Mouse (Mus musculus): ENCODE results near the gene Pepd. TPM values are rescaled to one million over a fixed set of nuclear protein-coding genes. Genes with fewer than 3 reads are reported as not detected.

The Pepd gene
- 10 to 100 TPM; 37.4 to 40.0 TPM for total RNA-seq (2021)
- long read RNA-seq, transcript Pepd-201 (15 exons, 1,881 nt), result major isoform, 73 of 84 reads
- long read RNA-seq, partial matches to known transcripts, result 6 of 84 reads
- long read RNA-seq, other reads (novel, unspliced or antisense), result 5 of 84 reads

DNA sequence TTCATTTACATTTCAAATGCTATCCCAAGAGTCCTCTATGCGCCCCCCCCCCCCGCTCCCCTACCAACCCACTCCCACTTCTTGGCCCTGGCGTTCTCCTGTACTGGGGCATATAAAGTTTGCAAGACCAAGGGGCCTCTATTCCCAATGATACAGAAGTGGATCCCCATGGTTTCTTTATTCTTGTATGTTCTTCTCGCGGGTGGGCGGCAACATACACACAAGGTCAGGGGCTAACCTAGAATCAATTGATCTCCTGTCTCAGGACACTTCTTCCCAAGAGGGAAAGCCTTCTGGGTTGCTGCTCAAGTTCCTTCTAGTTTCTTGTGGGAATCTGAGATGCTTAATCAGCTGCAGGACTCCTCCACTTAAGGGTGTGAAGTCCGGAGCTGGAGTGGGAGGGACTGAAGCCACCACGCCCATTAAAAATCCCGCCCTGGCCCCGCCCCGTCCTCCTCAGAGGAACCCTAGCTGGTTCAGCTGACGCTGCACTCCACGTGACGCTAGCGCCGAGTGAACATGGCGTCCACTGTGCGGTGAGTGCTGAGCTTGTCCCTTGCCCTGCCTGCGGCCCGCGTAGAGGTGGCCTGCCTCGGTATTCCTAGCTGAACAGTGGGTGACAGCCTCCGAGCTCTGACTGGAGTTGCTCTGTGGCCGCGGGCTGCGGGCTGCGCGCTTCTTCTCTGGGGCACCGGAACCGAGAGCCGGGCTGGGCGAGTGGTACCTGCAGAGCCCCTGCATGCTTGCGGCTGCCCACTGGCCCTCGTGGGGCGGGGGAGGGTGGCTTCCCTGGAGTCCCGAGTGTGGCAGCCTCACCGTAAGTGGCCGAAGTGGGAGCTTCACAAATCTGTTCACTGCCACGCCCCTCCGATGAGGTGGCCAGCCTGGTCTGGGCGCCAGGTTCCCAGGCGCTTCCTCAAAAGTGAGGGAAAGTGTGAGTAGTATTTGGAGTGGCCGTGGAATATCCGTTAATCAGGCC is at the start of gene Pepd:
TSS of gene Pepd (plus strand) at position 461 of the 979 bp plus-strand sequence.
- peak; percentile 80 to 84 for DNase-seq (ENCODE audit: low spot score in 2 of 2)

DNA sequence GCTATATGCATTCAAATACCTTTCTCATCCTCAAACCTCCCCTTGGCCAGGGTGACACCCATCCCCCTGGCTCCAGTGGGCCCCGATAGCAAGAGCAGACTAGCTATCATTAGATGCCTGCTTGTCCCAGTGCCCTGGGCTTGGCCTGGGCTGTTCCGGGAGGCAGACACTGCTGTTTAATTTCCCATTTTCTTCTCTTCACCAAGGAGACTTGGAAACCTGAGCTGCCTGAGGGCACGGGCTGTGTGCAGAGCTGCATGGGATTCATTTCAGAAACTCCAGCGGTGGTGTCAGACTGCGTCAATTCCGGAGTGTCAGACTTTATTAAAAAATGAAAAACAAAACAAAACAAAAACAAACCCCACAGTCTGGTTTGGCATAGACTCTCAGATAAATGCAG is 44.9 kb upstream of the Pepd start:
- no peak for DNase-seq (ENCODE audit: low spot score in 2 of 2)

DNA sequence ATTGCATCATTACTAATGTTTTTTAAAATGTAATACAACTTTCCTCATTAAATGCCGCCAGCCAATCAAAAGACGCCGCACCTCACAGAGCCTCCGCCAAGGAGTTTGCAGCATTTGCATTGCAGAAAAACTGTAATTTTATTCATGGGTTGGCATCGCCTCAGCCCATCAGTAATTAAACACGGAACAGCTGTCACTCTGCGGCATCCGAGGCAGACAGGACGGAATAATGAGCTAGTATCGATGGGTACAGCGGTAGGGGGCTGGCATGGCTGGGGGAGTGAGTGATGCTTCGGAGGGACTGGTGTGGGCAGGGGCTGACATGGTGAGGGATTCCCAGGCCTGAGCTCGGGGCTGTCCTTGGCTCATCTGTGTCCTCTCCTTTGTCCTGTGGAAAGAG is 42.5 kb upstream of the Pepd start:
- DNase-seq (ENCODE audit: low spot score in 2 of 2), result peak; percentile 48 to 59

DNA sequence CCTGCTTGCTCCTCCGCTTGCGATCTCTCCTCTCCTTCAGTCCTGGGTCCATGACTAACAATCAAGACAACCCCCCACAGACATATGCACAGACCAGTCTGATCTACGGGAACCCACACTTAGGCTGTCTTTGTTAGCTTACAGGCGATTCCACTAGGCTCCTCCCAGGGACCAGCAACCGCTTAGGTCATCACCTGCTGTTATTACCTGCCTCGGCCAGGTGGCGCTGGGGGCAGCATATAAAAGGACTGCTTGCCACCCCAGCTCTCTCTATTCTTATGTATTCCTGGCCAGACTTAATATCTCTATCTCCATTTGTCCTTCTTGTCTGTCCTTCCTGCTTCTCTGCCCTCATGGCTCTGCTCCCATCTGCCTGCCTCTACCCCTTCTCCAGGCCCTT is 35.4 kb upstream of the Pepd start:
- DNase-seq (ENCODE audit: low spot score in 2 of 2), result no peak

DNA sequence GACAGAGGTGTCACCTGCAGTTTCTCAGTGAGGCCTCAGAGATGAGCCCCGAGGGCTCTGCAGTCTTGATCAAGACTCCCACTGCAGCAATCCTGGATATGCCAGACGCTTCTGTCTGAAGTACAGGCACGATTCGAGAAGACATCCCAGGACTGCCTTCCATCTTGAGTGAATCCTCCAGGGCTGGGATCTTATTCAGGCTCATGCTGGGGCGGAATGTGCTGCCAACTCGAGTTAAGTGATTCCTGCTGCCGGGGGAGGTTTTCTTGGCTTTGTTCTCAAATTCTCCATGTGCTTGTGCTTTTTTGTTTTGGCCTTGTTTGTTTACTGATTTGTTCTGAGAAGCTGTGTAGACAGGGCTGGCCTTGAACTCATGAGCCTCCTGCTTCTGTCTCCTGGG is 34.4 kb upstream of the Pepd start:
- DNase-seq (ENCODE audit: low spot score in 2 of 2), result peak in 1 of 2 experiments; percentile 20

DNA sequence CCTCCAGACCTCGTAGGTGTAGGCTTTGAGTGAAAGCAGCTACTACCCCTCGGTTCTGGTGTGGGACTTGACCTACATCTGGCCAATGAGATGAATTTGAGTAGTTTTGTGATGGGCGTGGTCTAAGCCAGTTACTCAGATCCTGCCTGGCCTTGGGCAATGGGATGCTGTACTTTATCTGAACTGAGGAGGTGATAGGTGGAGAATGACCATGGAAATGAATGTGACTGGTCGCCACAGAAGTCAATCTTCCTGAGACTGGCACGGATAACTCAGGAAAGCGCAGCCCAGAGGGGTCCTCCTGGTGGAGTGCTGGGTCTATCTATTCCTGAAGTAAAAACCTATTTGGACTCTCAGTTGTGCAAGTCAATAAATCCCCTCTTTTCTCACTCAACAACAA is 23.7 kb upstream of the Pepd start:
- DNase-seq (ENCODE audit: low spot score in 2 of 2), result no peak

DNA sequence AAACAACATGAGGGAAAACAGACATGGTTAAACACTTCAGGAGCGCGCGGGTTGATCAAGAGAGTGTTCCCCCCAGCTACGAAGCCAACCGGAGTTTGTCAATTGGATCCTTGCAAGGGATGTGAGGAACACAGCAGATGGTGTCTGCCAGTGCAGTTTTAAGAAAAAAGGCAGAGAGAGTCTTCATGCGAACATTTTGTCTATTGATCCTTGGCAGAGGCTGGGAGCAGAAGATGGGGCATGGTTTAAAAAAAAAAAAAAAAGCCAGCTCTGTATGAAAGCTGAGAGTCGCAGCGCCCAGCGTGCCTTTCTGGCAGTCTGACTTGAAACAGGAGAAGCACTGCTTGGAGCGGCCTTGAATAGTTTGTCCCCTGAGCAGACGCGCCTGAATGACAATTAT is 23.3 kb upstream of the Pepd start:
- peak in 1 of 2 experiments; percentile 24 for DNase-seq (ENCODE audit: low spot score in 2 of 2)

DNA sequence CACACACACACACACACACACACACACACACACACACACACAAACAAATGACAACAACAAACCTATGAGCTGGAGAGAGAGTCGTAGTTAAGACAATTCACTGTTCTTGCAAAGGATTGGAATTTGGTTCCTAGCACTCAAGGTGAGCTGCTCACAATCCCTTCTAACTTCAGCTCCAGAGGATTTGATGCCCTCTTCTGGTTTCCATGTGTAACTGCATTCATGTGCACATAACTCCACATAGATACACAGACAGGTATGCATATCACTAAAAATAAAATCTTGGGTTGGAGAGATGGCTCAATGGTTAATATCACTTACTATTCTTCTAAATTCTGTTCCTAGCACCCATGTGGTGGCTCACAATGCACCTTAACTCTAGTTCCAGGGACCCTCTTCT is 19.3 kb upstream of the Pepd start:
- no peak for DNase-seq (ENCODE audit: low spot score in 2 of 2)

DNA sequence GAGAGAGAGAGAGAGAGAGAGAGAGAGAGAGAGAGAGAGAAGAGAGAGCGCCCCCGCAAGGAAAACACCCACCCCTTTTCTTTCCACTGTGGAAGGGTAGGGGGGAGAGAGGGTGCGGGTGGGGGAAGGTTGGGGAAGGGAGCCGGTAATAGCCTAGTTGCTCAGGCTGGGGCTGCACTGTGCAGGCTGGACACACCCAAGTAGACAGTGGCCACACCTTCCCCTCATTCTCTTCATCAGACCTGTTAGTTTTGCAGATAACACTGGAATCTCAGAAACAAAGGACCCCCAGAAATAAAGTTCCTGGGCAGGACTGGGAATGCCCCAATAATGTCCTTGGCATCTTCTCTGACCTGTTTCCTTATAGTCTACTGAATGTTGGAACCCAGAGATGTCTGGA is 15.7 kb upstream of the Pepd start:
- no peak for DNase-seq (ENCODE audit: low spot score in 2 of 2)

DNA sequence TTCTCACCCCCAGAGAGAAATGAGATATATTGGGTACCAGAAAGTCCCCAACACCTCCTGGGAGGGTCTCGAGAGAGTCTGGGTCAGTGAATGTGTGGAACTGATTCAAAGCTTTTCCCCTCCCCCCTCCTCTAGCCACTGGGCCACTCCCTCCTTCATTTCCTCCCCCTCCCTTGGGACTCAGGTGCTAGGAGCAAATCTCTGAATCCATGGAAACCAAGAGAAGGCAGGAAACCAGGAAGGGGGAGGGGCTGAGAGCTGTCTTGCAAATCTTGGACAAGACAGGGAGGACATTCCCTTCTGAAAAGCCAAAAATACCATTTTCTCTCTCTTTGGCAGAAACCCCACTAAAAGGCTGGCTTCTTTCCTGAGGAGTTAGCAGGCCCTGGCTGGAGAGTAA is 15.1 kb upstream of the Pepd start:
- DNase-seq (ENCODE audit: low spot score in 2 of 2), result no peak

DNA sequence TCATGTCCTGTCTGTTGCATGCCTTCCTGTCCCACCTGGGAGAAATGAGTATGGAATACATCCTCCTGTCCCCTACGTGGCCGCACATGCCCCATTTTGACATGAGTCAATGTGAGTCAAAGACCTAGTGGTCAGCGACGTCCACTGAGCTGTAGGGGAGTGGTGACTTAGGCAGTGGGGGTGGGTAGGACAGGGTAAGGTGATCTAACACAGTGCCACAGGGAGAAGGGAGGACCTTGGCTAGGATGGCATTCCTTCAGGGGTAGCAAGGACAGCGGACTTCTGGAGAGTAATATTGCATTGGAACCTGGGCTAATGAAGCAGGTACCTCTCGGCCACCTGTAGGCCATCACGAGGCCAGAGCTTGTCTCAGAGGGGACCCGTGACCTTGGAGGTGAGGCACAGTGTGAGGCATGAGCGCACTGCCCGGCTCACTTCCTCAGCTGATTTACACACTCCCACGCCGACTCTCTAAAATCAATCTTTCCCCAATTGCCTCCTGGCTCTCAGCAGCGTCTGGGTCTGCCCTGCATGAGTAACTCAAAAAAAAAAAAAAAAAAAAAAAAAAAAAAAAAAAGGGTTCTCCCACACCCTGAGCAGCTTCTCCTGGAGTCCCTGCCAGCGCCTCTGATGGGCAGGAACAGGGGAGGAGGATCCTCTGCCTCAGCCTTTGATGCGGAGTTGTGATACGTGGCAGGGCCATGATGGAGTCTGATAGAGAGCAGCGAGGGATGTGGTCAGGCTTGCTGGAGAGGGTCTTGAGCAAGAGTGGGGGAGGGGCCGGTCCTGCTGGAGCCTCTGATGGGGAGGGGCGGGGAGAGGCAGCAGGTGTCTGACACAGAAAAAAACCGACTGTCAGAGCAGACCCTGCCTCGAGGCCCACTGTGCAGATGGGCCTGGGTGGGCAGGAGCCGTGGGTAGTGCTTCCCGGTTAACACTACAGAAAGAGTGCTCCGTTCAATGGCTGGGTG is 1.8 kb upstream of the Pepd start:
- DNase-seq (ENCODE audit: low spot score in 2 of 2), result peak; percentile 30 to 45

DNA sequence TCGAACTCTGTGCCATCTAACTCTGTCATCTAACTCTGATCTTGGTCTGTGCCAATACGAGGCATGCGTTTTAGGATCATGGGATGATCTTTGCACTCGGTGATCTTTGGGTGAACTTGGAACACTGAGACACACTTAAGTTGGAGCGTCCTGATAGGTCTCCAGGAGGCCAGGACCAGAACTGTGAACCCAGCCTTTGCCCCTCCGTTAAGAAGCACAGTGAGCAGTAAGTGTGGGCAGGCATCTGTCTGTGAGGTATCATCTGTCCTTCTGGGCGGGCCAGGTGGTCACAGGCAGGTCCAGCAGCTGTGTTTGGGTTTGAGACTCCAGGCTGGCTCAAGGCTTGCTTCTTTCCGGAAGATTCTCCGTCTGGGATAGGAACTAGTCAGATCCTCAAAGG is 1.8 kb downstream of the Pepd start:
- DNase-seq (ENCODE audit: low spot score in 2 of 2), result no peak

DNA sequence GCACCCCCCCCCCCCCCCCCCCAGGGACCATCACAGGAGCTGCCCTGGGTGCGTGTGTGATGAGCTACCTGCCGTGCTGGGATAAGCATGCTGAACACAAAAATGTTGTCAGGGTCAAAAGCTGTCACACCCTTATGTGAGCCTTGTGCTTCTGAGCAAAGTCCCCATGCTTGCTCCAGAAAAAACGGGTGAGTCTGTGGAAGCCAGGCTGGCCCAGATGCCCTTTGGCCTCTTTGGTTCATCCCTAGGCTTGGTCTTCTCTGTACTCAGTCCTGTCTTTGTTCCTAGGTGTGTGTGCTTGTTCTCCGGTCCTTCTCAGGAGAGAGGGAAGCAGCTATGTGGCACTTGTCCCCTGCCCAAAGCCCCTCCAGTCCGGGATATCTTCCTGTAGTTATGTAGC is 3.4 kb downstream of the Pepd start:
- no peak for DNase-seq (ENCODE audit: low spot score in 2 of 2)

DNA sequence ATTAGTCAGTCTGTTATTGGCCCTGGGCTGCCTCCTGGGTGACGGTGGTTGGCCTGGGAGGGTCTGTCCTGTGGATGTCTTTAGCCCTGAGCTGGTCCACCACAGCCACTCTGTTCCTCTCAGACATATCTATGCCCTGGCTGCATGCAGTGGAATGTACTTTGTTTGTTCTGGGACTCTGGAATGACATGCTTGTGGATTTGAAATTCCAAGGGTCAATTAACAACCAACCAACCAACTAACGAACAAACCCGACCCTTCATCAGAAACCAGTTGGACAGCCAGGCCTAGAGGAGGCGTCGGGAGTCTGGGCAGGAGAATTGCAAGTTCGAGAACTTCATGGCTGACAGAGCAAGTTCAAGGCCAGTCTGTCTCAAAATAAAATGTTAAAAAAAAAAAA is 5.4 kb downstream of the Pepd start:
- DNase-seq (ENCODE audit: low spot score in 2 of 2), result no peak

DNA sequence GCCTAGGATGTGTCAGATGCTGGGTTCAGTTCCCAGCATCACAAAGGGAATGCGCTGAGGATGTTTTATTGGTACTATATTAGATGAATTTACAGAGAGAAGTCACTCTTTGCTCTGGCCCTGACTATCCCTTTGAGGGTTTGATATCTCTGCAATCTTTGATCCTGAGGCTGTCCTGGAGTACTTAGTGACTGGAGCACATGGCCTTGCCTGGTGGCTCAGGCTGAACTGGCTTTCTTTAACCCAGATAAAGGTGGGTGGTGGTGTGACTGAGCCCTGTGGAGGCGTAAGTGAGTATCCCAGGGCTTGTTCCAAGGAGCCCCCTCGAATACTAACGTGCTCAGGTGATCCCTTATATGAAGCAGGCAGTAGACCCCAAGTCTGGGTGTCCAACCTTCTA is 5.8 kb downstream of the Pepd start:
- DNase-seq (ENCODE audit: low spot score in 2 of 2), result no peak

DNA sequence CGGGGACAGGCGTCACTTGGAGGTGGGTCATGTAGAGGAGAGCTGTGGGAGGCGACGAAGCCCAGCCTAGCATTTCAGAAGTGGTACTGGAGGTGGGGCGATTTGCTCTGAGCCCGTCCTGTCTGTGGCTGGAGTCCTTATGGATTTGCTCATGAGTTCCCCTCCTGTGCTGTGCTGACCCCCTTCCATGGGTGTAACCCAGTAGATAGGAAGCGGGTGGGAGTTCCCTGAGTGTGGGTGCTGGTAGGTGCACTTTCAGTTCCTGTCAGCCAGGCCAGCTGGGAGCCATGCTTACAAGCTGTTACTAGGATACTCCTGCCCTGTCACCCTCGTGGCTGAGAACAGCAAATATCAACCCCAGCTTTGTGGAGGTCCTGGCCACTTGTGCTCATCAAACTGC is 6.2 kb downstream of the Pepd start:
- no peak for DNase-seq (ENCODE audit: low spot score in 2 of 2)

DNA sequence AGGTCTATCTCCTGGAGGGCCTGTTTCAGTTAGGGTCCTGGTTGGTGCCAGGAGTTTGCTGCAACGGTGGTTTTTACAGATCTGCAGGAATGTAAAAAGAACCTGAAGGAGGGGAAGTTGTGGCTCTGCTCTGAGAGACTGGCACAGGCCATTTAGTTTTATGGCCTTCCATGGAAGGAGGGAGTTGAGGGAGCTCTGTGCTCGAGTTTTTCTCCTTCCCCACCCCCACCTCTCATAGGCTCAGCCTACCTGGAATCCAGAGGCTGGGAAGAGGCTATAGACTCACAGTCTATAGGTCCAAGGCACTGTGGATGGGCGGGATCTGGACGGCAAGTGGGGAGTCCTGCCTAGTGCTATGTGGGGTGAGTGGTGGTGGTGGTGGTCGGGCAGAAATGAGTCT is 6.9 kb downstream of the Pepd start:
- DNase-seq (ENCODE audit: low spot score in 2 of 2), result no peak

DNA sequence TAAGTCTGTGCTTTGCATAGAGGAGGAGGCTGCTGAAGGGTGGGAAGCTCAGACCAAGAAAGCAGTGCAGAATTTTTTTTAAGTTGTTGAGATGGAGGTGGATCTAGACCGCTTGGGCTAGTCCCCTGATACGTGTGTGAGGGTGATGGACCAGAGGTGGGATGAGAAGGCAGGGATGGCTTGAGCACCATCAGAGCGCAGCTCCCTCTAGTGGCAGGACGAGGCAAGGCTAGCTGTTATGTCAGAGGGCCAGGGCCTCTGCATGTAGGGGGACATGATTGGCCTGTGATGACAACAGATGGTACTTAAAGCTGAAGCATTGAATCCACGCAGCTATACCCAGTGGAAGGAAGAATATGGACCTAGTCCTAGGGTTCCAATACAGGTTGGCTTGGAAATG is 7.6 kb downstream of the Pepd start:
- no peak for DNase-seq (ENCODE audit: low spot score in 2 of 2)

DNA sequence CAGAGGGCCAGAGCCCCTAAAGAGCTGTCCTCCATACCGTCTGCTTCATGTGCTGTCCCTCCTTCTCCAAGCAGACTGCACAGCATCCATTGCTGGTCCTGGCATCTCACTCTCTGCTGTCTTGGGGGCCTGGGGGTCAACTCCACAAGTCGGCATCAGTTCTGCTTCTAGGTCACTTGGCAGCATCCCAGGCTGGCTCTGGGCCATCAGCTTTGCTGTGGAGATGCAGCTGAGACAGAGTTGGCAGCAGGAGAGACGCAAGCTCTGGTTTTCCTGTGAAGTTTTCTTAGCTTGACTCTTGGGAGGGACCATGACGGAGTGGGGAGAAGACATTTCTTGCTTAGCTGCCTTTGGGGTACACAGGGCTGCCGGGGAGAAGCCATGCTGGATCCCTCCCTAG is 13.0 kb downstream of the Pepd start:
- peak; percentile 43 to 61 for DNase-seq (ENCODE audit: low spot score in 2 of 2)

DNA sequence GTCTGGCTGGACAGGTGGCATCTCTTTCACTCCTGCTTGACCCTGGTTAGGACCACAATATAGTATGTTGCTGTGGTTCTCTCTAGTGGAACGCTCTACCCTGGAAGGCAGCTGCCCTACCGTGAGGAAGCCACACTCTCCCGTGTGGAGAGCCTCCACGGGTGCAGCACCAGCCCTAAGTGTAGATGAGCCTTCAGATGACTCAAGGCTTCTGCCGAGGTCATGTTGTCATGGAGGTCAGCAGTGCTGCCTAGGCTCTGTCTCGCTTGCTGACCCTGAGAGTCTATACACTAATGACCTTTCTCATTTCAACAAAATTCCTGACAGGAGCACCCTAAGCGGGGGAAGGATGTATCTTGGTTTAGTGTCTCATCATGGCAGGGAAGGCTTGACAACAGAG is 13.8 kb downstream of the Pepd start:
- no peak for DNase-seq (ENCODE audit: low spot score in 2 of 2)

DNA sequence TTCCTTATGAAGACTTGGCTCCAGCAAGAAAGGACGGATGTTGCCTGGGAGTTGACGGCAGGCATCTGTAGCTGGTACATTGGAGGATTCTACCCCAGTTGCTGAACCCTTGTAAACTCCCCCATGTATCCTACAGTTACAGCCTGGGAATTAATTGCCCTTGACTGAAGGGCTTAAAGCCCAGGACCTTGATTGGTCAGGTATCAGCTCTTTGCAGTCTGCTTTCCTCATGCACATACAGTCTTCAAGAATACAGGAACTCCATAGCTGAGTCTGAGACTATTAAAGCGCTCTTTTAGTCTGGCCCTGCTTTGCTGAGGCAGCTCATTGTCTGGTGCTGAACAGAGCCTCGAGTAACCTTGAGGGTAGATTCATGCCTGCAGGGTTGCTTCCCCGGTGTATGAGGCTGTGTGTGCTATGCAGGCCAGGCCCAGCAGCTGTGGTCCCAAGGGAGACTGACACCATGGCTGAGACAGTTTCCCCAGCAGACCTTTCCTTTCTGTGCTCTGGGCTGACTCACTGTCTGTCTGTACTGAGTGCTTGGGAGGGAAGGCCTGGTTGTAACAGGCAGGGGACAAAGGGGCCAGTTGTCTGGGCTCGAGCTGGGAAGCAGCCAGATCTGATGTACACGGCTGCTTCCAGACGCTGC is 17.6 kb downstream of the Pepd start:
- DNase-seq (ENCODE audit: low spot score in 2 of 2), result no peak
